Mouse (Mus musculus): Measurements from ENCODE around the gene Izumo3. TPM values are rescaled to one million over a fixed set of nuclear protein-coding genes. Genes with fewer than 3 reads are reported as not detected.
"Not testable (repeated sequence)": the region's sequence is repeated elsewhere in the genome, so short reads cannot be mapped to it uniquely, and the experiment has no call there.

The Izumo3 gene
- not detected in 2 replicates for polyA plus RNA-seq (2012; rRNA removed)

DNA sequence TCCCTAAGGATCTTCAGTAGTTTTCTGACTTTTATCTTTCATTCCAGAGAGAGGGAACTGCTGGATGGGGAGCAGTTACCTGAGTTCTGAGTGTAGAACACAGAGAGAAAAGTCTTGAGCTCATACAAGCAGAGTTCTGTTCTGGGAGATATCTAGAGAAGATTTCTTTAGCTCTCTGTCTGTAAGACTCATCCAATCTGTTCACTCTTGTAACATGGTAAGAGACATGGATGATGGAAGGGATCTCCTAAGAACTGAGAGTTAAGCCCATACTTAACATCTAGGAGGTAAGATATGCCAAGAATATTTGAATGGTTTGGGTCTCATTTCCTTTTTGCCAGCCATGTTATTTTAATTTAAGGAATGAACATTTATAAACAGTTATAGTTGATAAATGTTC is at the start of gene Izumo3:
Izumo3 (minus strand) TSS at position 101 of the 400 bp plus-strand sequence.
- H3K36me3 ChIP-seq (ENCODE audit: control insufficient read depth, insufficient read depth, low read length): no peaks in the 10 kb centered on the region
- no peaks in the 10 kb centered on the region for H3K4me1 ChIP-seq (ENCODE audit: control insufficient read depth, insufficient read depth, low read length)
- no peaks in the 10 kb centered on the region for H3K27me3 ChIP-seq (replicated peaks; ENCODE audit: control insufficient read depth, insufficient read depth, low read length)
- no peak within 1 kb of the TSS for H3K4me3 ChIP-seq (ENCODE audit: insufficient read depth, low read depth, low read length)
- H3K27ac ChIP-seq (ENCODE audit: insufficient read depth, low read depth, low read length): no peak within 1 kb of the TSS
- TF ChIP-seq POLR2A (IDR thresholded peaks at IDR 0.05; ENCODE audit: low read depth, low read length): no peak
- TF ChIP-seq CTCF (conservative IDR thresholded peaks at IDR 0.05; ENCODE audit: insufficient read depth, insufficient read length, low read depth, low read length): no peak
- no peak for DNase-seq

GRCm38 (mm10) chr4:92191649-92192048 is 44.6 kb upstream of the Izumo3 start, which contains the start of gene Gm12666:
Gm12666 (minus strand) TSS chr4:92191749.
- not testable (repeated sequence) for H3K4me1 ChIP-seq (ENCODE audit: control insufficient read depth, insufficient read depth, low read length); H3K27ac ChIP-seq (ENCODE audit: insufficient read depth, low read depth, low read length); H3K36me3 ChIP-seq (ENCODE audit: control insufficient read depth, insufficient read depth, low read length); H3K4me3 ChIP-seq (ENCODE audit: insufficient read depth, low read depth, low read length); H3K27me3 ChIP-seq (replicated peaks; ENCODE audit: control insufficient read depth, insufficient read depth, low read length); DNase-seq
- 88% methylated on average over 1 of the region's 1 CpGs for WGBS

DNA sequence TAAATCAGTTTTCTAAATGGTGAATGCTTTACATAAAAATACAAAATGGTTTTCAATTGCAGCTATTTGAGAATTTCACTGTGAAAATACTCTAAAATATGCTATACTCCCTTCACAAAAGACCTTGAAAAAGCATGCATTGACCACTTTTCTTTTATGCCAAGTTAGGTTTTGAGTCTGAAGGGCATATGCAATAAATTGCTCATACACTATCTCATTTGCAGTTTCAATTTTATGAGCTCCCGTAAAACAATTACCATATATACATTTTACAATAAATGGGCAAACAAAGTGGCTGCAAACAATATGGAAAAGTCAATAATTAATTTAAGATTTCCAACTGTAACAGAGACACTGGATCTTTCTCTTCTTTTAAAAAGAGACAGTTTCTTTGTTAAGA is 5.6 kb upstream of the Izumo3 start:
- Histone ChIP-seq H3K27me3 (replicated peaks; ENCODE audit: control insufficient read depth, insufficient read depth, low read length) (no peaks in the 10 kb centered on the region), H3K4me3 (ENCODE audit: insufficient read depth, low read depth, low read length) (no peak overlapping the region), H3K36me3 (ENCODE audit: control insufficient read depth, insufficient read depth, low read length) (no peaks in the 10 kb centered on the region), H3K4me1 (ENCODE audit: control insufficient read depth, insufficient read depth, low read length) (no peaks in the 10 kb centered on the region), H3K27ac (ENCODE audit: insufficient read depth, low read depth, low read length) (no peak overlapping the region)
- no peak for DNase-seq
- 80% methylated on average over 1 of the region's 1 CpGs for WGBS
- TF ChIP-seq CTCF (conservative IDR thresholded peaks at IDR 0.05; ENCODE audit: insufficient read depth, insufficient read length, low read depth, low read length) (no peak), POLR2A (IDR thresholded peaks at IDR 0.05; ENCODE audit: low read depth, low read length) (no peak)

- Histone ChIP-seq H3K27me3 (replicated peaks; ENCODE audit: control insufficient read depth, insufficient read depth, low read length) (no peaks in the 10 kb centered on the region), H3K4me1 (ENCODE audit: control insufficient read depth, insufficient read depth, low read length) (no peaks in the 10 kb centered on the region), H3K27ac (ENCODE audit: insufficient read depth, low read depth, low read length) (no peak overlapping the region), H3K4me3 (ENCODE audit: insufficient read depth, low read depth, low read length) (no peak overlapping the region), H3K36me3 (ENCODE audit: control insufficient read depth, insufficient read depth, low read length) (no peaks in the 10 kb centered on the region)
- TF ChIP-seq POLR2A (IDR thresholded peaks at IDR 0.05; ENCODE audit: low read depth, low read length) (no peak), CTCF (conservative IDR thresholded peaks at IDR 0.05; ENCODE audit: insufficient read depth, insufficient read length, low read depth, low read length) (no peak)
- 43% methylated on average over 8 of the region's 8 CpGs for WGBS
- no peak for DNase-seq
Observed at GRCm38 (mm10) chr4:92111390-92111988, 35.5 kb downstream of the Izumo3 start.

GRCm38 (mm10) chr4:92097386-92097785 is 49.6 kb downstream of the Izumo3 start:
- no peak for DNase-seq
- WGBS: 90% methylated on average over 4 of the region's 4 CpGs
- TF ChIP-seq POLR2A (IDR thresholded peaks at IDR 0.05; ENCODE audit: low read depth, low read length) (no peak), CTCF (conservative IDR thresholded peaks at IDR 0.05; ENCODE audit: insufficient read depth, insufficient read length, low read depth, low read length) (no peak)
- H3K4me3 ChIP-seq (ENCODE audit: insufficient read depth, low read depth, low read length): no peak overlapping the region
- no peaks in the 10 kb centered on the region for H3K36me3 ChIP-seq (ENCODE audit: control insufficient read depth, insufficient read depth, low read length)
- H3K4me1 ChIP-seq (ENCODE audit: control insufficient read depth, insufficient read depth, low read length): no peaks in the 10 kb centered on the region
- no peak overlapping the region for H3K27ac ChIP-seq (ENCODE audit: insufficient read depth, low read depth, low read length)
- no peaks in the 10 kb centered on the region for H3K27me3 ChIP-seq (replicated peaks; ENCODE audit: control insufficient read depth, insufficient read depth, low read length)

DNA sequence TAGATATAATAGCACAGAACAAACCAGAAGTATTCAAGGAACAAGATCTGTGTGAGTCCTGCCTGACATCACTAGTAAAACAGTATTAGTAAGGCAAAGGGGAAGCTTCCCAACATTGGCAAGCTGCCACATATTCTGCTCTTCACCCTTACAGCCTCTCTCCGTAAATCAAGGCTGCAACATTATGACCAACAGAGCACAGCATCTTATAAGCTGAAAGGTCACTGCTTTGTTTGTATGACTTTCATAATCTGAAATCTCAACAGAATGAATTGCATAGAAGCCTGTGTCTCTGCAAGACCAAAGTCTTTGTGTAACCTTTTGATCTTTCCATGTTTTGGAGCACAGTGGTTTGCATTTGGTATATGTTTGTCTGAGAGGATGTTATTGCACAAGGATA is 51.1 kb downstream of the Izumo3 start:
- TF ChIP-seq POLR2A (IDR thresholded peaks at IDR 0.05; ENCODE audit: low read depth, low read length): no peak
- TF ChIP-seq CTCF (conservative IDR thresholded peaks at IDR 0.05; ENCODE audit: insufficient read depth, insufficient read length, low read depth, low read length): no peak
- no peaks in the 10 kb centered on the region for H3K27me3 ChIP-seq (replicated peaks; ENCODE audit: control insufficient read depth, insufficient read depth, low read length)
- no peak overlapping the region for H3K4me3 ChIP-seq (ENCODE audit: insufficient read depth, low read depth, low read length)
- H3K4me1 ChIP-seq (ENCODE audit: control insufficient read depth, insufficient read depth, low read length): no peaks in the 10 kb centered on the region
- H3K27ac ChIP-seq (ENCODE audit: insufficient read depth, low read depth, low read length): no peak overlapping the region
- 36% methylated on average over 1 of the region's 1 CpGs for WGBS
- H3K36me3 ChIP-seq (ENCODE audit: control insufficient read depth, insufficient read depth, low read length): no peaks in the 10 kb centered on the region
- no peak for DNase-seq

Other genes starting within 250 kb of the Izumo3 start
- not detected in 2 replicates for gene Gm12666, start 44.5 kb upstream of the Izumo3 start, polyA plus RNA-seq (2012; rRNA removed)

Data from kidney, adult 2 months (tissue).